Mouse (Mus musculus): ENCODE measurements around the gene Fam187a.

The Fam187a gene

DNA sequence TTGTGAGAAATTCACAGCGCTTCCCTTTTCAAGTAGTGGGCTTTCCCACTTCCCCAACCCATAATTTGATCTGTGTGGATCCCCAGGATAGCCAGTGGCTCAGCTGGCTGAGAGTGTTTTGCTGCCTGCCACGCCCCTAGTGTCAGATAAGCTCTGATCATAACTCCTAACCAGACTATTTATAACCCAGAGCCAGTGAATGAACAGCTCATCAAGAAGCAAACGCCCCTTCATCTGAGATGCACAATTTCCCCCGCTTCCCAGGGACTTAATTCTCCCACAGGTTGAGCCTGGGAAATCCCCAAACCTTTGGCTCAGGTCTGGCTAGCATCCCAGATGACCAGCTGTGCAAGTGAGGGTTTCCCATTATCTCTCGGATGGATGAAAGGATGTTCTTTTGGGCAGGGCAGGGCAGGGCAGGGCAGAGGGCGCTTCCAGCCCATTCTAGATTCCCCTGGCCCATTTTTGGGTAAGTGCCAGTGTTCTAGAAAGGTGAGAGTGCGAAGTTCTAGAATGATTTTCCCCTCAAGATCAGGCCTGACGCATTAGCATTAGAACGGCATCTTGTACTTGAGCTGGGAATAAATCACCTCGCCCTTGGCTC lies at the start of gene Fam187a:
TSS of gene Fam187a (plus strand) at position 554 of the 604 bp plus-strand sequence.
- DNase-seq = no peak

DNA sequence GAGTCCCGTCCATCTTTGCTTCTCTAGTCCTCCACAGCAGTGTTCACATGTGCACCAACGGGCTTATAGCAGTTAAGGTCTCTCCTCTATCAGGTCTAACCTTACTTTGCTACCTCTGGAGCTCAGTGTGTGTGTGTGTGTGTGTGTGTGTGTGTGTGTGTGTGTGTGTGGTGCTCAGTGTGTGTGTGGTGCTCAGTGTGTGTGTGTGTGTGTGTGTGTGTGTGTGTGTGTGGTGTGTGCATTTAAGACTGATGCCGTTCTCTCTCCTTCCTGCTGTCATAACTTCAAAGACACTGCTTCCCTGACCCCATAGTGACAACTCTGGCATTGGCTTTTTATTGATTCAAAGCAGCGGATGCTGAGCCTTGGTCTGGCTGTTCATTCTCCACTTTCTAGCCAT lies 49.4 kb upstream of the Fam187a start, which contains the start of gene Higd1b:
TSS of gene Higd1b (plus strand) at position 301 of the 400 bp plus-strand sequence.
- no peak for DNase-seq

DNA sequence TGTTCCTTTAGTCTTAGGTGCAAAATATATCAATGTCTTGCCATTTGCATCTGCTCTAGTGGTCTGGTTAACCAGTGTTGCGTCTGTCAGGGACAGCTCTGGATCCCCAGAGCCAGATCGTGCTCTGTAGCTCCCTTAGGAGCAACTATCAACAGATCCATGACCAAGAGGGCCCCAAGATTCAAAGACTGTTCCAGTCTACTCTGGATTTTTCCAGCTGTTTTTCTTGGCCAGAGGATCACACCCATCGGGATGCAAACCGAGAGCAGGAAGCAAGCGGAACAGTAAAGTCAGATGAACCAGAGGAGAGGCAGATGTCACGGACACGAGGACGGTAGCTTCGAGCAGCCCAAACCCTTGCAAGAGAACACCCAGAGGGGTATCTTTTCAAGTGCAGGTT lies 48.8 kb upstream of the Fam187a start:
- no peak for DNase-seq

DNA sequence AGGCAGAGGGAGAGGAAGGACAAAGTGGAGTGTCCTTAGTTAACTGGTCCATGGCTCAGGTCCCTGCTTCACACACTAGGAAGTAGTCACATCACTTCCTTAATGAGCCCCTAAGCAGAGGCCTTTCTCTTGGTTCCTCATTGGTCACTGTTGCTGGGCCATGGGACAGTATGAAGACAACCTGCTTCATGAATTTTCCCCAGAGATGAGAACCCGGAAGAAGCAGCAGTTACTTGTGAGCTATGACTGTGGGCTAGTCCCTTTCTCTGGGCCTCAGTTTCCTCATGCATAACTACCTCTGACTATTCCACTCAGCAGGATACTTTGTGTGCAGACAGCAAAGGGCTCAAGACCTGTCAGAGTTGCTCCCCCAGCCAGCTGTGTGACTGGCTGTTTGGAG lies 47.6 kb upstream of the Fam187a start:
- no peak for DNase-seq

DNA sequence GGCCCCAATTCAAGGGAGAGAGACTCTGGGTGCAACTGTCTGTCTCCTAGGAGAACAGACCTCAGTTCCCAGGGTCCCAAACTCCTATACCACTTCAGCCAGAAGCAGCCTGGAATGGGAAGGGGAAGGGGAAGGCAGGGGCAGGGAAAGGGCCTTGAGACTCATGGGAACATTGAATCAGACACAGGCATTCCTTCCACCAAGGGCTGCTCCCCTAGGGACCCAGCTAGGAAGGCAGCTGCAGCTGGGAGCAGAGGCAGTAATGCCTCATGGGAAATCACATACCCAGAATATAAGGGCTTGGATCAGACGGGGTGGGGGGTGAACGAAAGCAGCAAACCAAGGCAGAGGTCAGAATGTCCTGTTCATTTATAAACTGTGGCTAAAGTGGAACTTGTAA lies 46.8 kb upstream of the Fam187a start:
- no peak for DNase-seq

DNA sequence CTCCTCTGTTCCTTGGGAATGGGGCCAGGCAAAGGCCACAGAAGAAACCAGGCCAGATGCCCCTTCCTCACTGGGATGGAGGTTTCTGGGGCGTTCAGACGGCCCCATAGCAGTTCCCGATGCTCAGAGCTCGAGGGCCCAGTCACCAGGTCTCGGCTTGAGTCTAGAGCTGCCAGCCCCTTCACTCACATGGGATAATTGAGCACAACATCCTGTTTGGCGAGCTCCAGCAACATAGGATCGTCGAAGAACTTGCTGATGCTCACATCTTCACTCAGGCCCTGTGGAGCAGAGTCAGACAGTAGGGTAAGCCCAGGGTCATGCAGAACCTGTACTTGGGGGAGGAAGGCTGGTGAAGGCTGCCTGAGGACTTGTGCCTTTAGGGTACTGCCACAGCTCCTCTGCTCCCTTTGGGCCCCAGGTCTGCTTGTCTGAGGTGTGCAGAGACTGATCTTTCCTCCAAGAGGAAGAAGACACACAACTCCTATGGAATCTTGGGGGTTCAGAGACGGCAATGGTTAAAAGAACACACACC lies 46.3 kb upstream of the Fam187a start:
- DNase-seq = no peak

DNA sequence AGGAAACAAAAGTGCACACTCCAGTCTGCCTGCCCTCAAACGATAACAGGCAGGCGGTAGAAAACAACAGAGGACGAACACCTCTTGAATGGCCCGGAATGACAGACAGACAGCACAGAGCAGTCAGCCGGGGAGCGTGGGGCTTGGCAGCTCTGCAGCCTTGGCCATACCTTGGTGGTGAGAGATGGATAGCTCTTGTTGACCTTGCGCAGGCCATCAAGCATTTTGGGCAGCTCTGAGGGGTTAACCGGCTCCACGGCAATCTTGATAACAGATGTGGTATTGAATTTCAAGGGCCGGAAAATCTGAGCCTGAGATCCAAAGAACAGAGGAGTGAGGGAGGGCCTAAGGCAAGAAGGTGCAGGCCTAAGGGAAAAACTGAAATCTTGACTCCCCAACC lies 39.0 kb upstream of the Fam187a start:
- DNase-seq = no peak

DNA sequence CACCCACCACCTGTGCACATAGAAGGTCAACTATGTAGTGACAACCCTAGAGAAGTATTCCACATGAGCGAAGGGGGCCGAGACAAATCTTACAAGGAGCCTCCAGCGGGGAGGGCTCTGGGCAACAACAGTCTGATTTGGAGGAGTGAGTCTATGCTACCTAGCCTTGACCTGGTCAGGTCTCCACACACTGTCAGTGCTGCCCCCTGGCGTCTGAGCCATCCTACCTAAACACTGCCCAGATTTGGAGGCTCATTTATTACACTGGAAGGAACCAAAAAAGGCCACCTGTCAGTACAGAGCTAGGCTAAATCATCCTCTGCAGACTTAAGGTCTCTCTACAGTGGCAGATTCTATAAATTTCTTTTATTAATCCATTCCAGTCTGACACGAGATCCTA lies 33.1 kb upstream of the Fam187a start:
- peak; percentile 83 for DNase-seq

DNA sequence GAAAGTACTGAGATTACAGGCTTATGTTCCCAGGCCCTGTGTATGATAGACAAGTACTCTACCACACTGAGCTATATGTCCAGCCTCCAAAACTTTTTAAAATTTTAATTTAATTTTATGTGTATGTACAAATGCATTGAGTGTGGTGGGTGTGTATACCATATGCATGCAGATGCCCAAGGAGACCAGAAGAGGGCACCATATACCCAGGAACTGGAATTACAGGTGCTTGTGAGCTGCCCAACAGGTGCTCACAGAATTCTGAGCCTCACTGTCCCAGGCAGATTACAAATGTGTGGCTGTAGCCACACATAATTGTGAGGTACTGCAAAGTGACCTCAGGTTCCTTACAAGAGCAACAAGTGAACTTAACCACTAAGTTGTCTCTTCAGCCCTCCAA lies 31.2 kb upstream of the Fam187a start:
- no peak for DNase-seq

DNA sequence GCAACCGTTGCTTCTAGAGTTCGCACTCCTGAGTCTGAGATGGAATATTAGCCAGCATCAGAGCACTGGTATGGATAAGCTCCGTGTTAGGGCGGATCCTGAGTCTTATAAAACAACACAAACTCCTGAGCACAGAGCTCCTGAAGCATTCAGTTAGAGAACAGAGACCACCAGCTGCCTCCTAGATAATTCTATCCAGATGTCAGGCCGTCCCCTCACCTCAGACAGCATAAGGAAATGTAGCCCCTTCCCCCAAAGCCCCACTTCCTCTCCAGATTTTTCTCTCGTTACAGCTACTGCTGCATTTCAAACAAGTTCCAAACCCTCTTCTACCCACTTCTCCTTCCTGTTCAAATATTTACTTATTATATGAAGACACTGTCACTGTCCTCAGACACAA lies 29.0 kb upstream of the Fam187a start:
- DNase-seq = no peak

DNA sequence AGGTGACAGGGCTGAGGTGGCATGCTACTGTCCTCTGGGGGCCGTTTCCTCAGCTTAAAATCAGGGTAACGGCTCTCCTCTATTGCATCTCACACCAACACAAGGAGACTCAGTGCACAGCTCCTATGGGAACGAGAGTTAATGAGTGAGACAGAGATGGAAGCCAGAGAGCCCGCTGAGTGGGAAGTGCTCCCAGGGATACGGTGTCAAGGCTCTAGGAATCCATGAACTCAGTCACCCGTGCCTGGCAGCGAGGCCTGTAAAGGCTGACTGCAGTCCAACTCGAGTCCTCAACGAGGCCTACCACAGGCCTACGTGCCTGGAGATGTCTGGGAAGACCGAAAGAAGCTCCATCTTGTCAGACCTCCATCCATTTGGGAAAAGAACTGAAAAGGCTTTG lies 26.0 kb upstream of the Fam187a start:
- no peak for DNase-seq

DNA sequence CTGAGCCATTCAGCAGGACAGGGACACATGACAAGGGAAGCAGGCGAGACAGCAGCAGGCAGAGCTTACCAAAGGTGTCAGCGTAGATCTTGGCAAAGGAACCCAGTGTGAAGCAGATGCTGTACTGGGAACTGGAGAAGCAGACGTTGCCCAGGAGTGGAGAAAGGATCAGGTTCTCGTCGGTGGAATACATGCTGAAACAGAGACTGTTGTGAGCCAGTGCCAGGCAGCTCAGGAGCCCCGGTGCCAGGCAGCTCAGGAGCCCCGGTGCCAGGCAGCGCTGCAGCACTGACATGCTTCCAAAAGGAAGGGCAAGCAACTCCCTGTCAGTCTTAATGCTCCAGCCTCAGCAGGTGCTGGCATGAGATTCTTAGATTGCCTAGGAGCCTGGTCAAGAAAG lies 25.0 kb upstream of the Fam187a start:
- DNase-seq = no peak

DNA sequence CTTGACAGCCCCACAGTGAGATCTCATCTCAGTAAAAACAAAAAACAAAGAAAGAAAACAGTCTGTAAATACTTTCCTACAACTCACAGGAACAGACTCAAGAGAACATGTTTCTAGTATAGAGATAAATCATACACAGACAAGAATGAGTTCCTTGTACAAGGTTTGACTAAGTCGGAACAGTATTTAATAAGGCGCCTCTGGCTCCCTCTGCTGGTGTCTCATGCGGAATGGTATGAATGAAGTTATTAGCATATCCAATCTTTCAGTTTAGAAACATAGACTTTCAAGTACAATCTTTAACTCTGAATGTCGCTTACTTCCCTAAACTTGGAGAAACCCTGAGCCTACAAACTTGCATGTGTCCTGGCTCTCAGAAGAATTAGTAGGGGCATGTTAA lies 20.7 kb upstream of the Fam187a start:
- peak; percentile 82 for DNase-seq

DNA sequence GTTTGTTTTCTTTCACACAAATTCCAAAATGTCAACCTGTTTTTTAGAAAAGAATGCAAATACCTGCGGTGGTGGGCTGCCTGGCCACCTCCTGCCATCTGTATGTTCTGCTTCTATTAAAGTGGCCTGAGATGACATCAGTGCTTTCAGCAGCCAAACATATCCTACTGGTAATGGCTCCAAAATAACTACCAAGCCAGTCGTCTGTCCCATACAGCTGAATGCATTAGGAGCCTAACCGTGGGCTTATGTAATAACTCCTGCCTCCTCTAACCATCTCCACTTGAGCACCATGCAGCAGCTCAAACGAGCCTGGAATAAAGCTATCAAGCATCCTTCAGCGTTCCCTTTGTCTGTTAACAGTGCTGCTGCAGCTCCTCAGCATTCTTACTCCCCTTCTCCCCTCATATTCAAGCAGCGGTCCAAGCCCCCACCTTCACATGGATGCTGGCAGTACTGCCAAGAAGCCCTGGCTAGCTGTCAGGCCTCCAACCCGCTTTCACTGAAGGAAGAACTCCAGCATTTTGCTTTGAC lies 10.1 kb upstream of the Fam187a start:
- DNase-seq = no peak

DNA sequence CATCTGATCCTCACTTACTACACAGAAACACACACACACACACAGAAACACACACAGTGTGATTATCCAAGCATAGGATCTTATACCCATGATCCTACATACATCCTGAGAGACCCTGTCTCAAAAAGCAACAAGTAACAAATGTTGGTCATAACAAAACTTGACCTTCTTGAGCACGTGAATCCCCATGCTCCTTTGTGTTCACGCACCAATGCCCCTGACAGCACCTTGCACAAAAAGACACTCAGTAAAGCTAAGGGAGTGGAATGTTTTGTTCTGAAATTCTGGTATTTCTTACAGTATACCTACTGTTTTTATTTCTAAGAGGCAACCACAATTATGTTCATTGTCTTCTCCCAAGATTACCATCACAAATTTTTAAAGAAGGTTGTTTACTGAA lies 5.4 kb upstream of the Fam187a start:
- DNase-seq = no peak

DNA sequence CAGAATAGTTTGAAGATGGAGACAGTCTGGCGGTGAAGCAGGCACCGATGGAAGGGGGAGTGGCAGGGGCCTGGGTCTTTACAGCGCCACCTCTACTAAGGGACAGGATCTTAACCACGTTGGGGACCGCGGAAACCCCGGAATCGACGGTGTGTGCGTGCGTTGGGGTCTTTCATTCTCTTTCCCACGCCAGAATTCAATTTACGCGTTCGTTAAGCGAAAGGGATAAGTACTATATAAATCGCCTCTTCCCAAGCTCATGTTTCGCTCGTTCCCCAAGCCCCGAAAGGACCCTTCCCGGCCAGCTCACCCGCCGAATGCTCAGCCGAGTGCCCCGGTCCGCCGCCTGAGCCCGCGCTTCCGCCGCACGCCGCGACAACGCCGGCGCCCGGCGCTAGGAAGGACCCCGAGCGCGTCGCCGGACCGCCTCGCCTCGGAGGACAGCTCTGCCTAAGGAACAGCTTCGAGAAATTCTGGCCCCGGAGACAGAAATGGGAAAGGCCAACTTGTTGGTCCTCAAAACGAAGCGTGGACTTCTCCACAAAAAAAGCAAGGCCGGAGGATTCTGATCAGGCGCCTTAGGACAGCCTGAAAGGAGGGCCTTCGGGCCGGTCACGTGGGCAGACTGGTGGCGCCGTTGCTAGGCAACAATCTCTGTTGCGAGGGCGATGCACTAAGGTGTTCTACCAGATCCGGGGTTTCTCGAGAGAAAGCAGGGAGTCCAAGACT lies 4.2 kb upstream of the Fam187a start, which contains the start of the genes Eftud2 and Ccdc103:
TSS of gene Eftud2 (minus strand) at position 401 of the 729 bp plus-strand sequence.
TSS of gene Ccdc103 (plus strand) at position 620 of the 729 bp plus-strand sequence.
- DNase-seq = peak; percentile 94

DNA sequence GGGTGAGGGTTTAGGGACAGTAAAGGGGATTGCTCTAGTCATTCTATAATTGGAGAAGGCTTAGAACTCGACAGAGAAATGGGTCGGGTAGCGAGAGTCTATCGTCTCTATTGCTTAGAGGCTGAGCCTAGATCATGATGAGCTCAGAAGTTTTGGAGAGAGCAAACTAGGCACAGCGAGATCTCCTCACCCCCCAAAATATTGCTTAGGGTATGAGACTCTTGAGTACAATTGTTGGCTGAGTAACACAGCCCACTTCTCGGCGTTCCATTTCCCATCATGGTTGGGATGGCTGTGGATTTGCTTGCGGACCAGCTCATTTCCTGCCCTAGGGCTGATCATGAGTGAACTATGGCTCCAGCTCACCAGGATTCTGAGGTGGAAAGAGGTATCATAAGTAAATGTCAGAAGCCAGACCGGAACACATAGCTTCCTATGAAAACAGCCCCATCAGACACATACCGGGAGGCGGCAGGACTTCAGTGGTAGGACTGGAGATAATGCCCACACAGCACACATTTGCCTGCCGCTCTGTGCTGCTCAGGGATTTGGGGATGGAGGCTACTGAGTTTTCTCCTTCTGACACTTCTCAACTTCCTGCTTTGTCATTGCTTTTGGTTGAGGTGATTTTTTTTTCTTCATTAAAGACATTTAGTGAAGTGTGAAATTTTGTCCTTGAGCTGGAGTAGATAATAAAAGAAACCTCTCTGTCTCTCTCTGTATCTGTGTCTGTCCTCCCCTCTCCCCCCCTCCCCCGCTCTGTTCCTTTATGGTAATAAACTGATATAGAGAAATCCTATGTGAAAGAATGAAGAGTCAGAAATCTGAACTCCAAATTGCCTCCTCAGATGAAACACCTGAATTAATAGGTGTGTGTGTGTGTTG lies 3.4 kb upstream of the Fam187a start:
- DNase-seq = no peak

DNA sequence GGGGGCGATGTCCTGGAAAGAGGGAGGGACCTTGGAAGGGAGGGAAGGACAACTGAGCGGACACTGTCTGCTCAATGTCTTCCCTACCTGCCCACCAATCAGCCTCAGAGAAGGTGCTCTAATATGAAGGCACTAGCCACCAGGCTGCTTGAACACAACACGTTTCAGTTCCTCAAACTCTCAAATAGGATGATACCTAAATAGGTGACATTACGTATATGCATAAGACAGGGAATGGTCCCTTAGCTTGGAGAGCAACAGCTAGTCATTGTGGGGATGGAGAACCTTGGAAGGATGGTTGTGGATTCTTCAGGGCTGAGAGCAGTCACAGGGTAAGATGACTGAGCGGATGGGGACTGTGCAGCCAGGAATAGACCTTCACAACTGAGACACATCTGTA lies 2.5 kb downstream of the Fam187a start:
- no peak for DNase-seq

DNA sequence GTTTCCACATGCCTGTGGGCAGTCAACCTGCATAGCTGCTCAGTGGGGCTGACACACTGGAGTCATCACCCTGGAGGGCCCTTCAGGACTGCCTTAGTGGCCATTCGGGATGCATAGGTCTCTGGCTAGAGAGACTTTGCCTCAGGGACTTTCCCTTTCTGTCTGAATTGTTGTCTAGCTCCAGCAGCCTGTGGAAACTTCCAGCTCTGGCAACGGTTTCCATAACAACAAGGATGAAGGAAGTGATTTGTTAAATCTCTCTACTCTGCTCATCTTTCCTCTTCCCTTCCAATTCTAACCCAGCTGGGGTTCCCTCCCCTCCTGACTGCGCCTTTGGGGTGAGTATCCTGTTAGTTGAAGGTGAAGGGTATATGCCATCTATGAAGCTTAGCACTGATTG lies 3.2 kb downstream of the Fam187a start:
- DNase-seq = no peak

DNA sequence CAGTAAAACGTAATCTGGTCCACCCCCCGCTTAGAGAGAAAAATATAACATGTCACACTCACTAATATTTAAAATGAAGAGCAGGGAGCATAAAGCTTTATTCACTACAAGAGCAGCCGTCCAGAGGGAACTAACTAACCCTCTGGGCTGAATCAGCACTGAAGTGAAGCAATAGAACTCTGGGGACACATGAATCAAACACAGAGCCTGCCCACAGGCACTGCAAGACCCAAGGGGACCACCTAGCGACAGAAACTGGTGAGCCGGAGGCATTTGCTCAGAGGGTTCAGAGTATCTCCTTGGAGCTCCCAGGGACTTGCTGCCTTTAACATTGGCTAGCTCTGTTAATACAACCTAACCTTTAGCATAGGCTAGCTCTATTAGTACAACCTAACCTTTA lies 5.1 kb downstream of the Fam187a start:
- no peak for DNase-seq

DNA sequence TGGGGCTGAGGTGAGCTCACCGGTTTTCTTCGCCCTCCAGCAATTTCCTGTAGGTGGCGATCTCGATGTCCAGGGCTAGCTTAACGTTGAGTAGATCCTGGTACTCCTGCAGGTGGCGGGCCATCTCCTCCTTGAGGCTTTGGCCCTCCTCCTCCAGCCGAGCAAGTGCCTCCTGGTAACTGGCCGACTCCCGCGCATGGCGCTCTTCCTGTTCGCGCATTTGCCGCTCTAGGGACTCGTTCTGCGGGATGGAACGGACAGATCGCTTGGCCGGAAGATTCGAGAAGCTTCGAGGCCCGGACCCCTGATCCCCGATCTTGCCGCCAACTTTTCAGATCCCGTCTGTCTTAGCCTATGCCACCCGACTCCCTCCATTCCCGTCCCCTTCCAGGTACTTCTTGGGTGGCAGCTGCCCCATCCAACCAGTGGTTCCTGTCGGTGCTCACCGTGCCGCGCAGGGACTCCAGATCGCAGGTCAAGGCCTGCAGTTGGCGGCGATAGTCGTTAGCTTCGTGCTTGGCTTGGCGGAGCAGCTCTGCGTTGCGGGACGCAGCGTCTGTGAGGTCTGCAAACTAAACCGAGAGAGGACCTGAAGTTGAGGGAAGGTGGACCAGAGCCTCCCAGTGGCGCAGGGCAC lies 8.2 kb downstream of the Fam187a start:
- DNase-seq = peak; percentile 78

DNA sequence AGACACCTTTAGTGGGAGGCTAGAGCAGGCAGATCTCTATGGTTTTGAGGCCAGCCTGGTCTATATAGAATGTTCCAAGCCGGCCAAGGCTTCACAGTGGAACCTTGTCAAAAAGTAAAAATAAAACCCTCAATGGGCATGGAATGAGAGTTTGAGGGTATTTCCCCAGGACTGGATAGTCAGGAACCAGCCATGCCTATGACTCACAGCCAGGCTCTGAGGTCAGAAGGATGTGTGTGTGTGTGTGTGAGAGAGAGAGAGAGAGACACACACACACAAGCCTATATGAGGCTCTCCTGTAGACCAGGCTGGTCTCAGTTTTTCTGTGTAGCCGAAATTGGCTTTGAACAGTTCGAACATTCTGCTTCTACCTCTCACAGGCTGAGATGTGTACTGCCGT lies 9.7 kb downstream of the Fam187a start:
- no peak for DNase-seq

DNA sequence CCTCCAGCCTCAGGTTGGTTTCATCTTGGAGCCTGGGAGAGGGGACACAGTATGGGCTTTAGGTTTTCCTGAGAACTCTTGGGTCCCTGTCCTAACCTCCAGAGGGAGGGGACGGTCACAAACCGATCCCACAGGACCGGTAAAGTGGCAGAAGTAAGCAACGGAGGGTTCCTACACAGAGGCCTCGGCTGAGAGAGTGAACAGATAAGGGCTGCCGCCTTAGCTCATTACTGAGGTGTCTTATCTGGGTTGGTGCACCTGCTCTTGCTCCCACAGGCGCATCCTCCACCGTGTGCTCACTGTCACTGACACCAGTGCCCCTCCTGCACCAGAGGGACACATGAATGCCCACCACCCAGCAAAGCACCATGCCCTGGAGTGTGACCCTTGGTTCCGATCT lies 10.8 kb downstream of the Fam187a start:
- no peak for DNase-seq
